Mouse (Mus musculus) MEL (cell line): ENCODE results near the gene Yif1a.

Experiments used
- CHD2 ChIP-seq: IDR thresholded peaks from 2 replicates; pipeline ENCODE4 v1.6.1; 2011; ENCODE audit warnings: low read length, improper control_type of control experiment
- CTCF ChIP-seq, 3 experiments: IDR thresholded peaks in 2 of 3; conservative IDR thresholded peaks in 1 of 3; 2 replicates each; pipeline ENCODE4 v1.5.1; 2011 to 2012; ENCODE audit warnings: low read length in 3 of 3, low read depth in 2 of 3, mild to moderate bottlenecking in 2 of 3, improper control_type of control experiment in 1 of 3, inconsistent platforms in 1 of 3, mixed read lengths in 1 of 3, moderate library complexity in 1 of 3; ENCODE audit not compliant: control insufficient read depth in 1 of 3, insufficient read depth in 1 of 3, poor library complexity in 1 of 3, severe bottlenecking in 1 of 3
- EP300 ChIP-seq, 2 experiments: IDR thresholded peaks; 2 replicates each; pipeline ENCODE4 v1.6.1; 2011; ENCODE audit warnings: improper control_type of control experiment in 2 of 2, low read length in 2 of 2, low read depth in 1 of 2, mild to moderate bottlenecking in 1 of 2
- ETS1 ChIP-seq: IDR thresholded peaks from 2 replicates; pipeline ENCODE4 v1.6.1; 2012; ENCODE audit warnings: low read depth, mild to moderate bottlenecking, inconsistent platforms, low read length, improper control_type of control experiment, moderate library complexity
- MEF2A ChIP-seq: IDR thresholded peaks from 2 replicates; pipeline ENCODE4 v1.6.1; 2014; ENCODE audit warnings: low read depth, mild to moderate bottlenecking, inconsistent platforms, low read length, improper control_type of control experiment; ENCODE audit not compliant: poor library complexity, insufficient replicate concordance, severe bottlenecking; ENCODE audit errors: extremely low read depth
- MYC ChIP-seq: IDR thresholded peaks from 2 replicates; pipeline ENCODE4 v1.6.1; 2011; ENCODE audit warnings: low read depth, mild to moderate bottlenecking, low read length, improper control_type of control experiment, moderate library complexity
- POLR2A ChIP-seq, 2 experiments: IDR thresholded peaks; 2 replicates each; pipeline ENCODE4 v1.6.1; 2011 to 2012; ENCODE audit warnings: low read length in 2 of 2, mild to moderate bottlenecking in 2 of 2, control low read depth in 1 of 2, improper control_type of control experiment in 1 of 2, low read depth in 1 of 2, moderate library complexity in 1 of 2; ENCODE audit not compliant: control insufficient read depth in 1 of 2, insufficient read depth in 1 of 2, poor library complexity in 1 of 2
- POLR2AphosphoS5 ChIP-seq: IDR thresholded peaks from 2 replicates; pipeline ENCODE4 v1.6.1; 2012; ENCODE audit warnings: low read depth, borderline replicate concordance, mild to moderate bottlenecking, inconsistent platforms, low read length, moderate library complexity, mixed read lengths
- RAD21 ChIP-seq: IDR thresholded peaks from 2 replicates; pipeline ENCODE4 v1.6.1; 2011; ENCODE audit warnings: mild to moderate bottlenecking, low read depth, low read length, improper control_type of control experiment
- RCOR1 ChIP-seq: IDR thresholded peaks from 2 replicates; pipeline ENCODE4 v1.6.1; 2012; ENCODE audit warnings: low read depth, mild to moderate bottlenecking, inconsistent platforms, low read length, improper control_type of control experiment
- TCF12 ChIP-seq: IDR thresholded peaks from 2 replicates; pipeline ENCODE4 v1.6.1; 2014; ENCODE audit warnings: low read depth, mild to moderate bottlenecking, inconsistent platforms, low read length, improper control_type of control experiment, moderate library complexity
- USF1 ChIP-seq: IDR thresholded peaks from 2 replicates; pipeline ENCODE4 v1.6.1; 2014; ENCODE audit warnings: low read depth, mild to moderate bottlenecking, inconsistent platforms, low read length, improper control_type of control experiment, moderate library complexity
- USF2 ChIP-seq, 2 experiments: IDR thresholded peaks; 2 replicates each; pipeline ENCODE4 v1.6.1; 2011 to 2012; ENCODE audit warnings: improper control_type of control experiment in 2 of 2, low read length in 2 of 2, borderline replicate concordance in 1 of 2, inconsistent platforms in 1 of 2, low read depth in 1 of 2, mild to moderate bottlenecking in 1 of 2; ENCODE audit not compliant: insufficient read depth in 1 of 2
- ZKSCAN1 ChIP-seq: IDR thresholded peaks from 2 replicates; pipeline ENCODE4 v1.6.1; 2012; ENCODE audit warnings: low read depth, mild to moderate bottlenecking, inconsistent platforms, low read length, improper control_type of control experiment, moderate library complexity

DNA sequence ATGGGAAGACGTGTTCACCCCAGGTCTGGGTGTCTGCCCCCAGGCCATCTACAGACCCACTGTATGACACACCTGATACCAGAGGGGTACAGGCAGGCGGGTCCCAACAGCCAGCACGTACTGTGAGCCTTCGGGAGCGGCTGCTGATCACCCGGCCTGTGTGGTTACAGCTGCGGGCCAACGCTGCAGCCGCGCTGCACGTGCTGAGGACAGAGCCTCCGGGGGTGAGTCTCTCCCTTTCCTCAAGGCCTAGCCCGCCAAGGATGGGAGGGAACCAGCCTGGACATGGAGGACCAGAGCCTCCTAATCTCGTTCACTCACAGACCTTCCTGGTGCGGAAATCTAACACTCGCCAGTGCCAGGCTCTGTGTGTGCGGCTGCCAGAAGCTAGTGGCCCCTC lies 37.3 kb upstream of the Yif1a start:
- TF ChIP-seq CHD2: no peak
- no peak for TF ChIP-seq POLR2A (IDR thresholded peaks at IDR 0.05; ENCODE audit: control insufficient read depth in 1 of 2, insufficient read depth in 1 of 2, low read depth in 1 of 2, low read length in 2 of 2, poor library complexity in 1 of 2)
- no peak for TF ChIP-seq CTCF (IDR thresholded peaks at IDR 0.05 in 2 of 3, conservative IDR thresholded peaks at IDR 0.05 in 1 of 3; ENCODE audit: control insufficient read depth in 1 of 3, insufficient read depth in 1 of 3, low read depth in 2 of 3, low read length in 3 of 3, poor library complexity in 1 of 3, severe bottlenecking in 1 of 3)
- no peak for TF ChIP-seq RCOR1
- TF ChIP-seq EP300 (IDR thresholded peaks at IDR 0.05; ENCODE audit: low read depth in 1 of 2, low read length in 2 of 2): no peak
- TF ChIP-seq TCF12: no peak
- no peak for TF ChIP-seq MEF2A
- no peak for TF ChIP-seq ZKSCAN1
- no peak for TF ChIP-seq USF2 (IDR thresholded peaks at IDR 0.05; ENCODE audit: borderline replicate concordance in 1 of 2, insufficient read depth in 1 of 2, low read depth in 1 of 2, low read length in 2 of 2)
- TF ChIP-seq MYC: no peak
- no peak for TF ChIP-seq POLR2AphosphoS5
- no peak for TF ChIP-seq RAD21
- no peak for TF ChIP-seq ETS1
- no peak for TF ChIP-seq USF1
